Mouse (Mus musculus): Measurements from ENCODE around the gene Echs1. TPM values are rescaled to one million over a fixed set of nuclear protein-coding genes. Genes with fewer than 3 reads are reported as not detected.
A peak's percentile ranks its signal among the peaks of the same experiment; 100 is the strongest.
"Not testable (repeated sequence)": the region's sequence is repeated elsewhere in the genome, so short reads cannot be mapped to it uniquely, and the experiment has no call there.

The Echs1 gene
- polyA plus RNA-seq, 1 experiment from 2014 or later: 162 TPM

DNA sequence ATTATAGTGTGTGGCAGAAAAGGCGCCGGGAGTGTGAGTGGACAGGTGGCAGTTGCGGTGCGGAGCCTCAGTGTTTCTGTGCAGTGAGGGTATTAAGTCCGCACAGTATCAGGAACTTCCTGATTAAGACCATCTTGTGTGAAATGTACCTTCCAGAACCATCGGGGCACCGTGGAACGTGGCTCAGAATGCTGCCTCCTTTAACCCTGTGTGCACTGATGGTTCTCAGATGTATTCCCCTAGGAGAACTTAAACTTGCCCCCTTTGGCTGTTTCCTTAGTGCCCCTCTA lies 21.7 kb upstream of the Echs1 start:
- no peaks in the 10 kb centered on the region for H3K27me3 ChIP-seq (ENCODE audit: control insufficient read depth, insufficient read depth, low read length)
- H3K27ac ChIP-seq (ENCODE audit: low read depth, low read length): no peak overlapping the region
- DNase-seq (ENCODE audit: low spot score) (peak; percentile 32), ATAC-seq (ENCODE audit: insufficient read depth, low FRiP score, low TSS enrichment) (no peak)
- H3K4me1 ChIP-seq (ENCODE audit: control insufficient read depth, insufficient read depth, low read length): 0 out of 2 replicates have a peak, but pooled peaks cover 5% of the 10 kb centered on the region
- peak overlapping the region; percentile 90 for H3K4me2 ChIP-seq (ENCODE audit: low read depth)
- H3K4me3 ChIP-seq (ENCODE audit: low read depth, low read length): peak overlapping the region; percentile 76
- H3K9ac ChIP-seq (ENCODE audit: low read length): peak overlapping the region; percentile 87
- no peaks in the 10 kb centered on the region for H3K36me3 ChIP-seq (ENCODE audit: control insufficient read depth, insufficient read depth, low read length)
- H3K9me3 ChIP-seq (ENCODE audit: control insufficient read depth, low read length): no peaks in the 10 kb centered on the region
- WGBS: 2% methylated on average over 8 of the region's 8 CpGs

DNA sequence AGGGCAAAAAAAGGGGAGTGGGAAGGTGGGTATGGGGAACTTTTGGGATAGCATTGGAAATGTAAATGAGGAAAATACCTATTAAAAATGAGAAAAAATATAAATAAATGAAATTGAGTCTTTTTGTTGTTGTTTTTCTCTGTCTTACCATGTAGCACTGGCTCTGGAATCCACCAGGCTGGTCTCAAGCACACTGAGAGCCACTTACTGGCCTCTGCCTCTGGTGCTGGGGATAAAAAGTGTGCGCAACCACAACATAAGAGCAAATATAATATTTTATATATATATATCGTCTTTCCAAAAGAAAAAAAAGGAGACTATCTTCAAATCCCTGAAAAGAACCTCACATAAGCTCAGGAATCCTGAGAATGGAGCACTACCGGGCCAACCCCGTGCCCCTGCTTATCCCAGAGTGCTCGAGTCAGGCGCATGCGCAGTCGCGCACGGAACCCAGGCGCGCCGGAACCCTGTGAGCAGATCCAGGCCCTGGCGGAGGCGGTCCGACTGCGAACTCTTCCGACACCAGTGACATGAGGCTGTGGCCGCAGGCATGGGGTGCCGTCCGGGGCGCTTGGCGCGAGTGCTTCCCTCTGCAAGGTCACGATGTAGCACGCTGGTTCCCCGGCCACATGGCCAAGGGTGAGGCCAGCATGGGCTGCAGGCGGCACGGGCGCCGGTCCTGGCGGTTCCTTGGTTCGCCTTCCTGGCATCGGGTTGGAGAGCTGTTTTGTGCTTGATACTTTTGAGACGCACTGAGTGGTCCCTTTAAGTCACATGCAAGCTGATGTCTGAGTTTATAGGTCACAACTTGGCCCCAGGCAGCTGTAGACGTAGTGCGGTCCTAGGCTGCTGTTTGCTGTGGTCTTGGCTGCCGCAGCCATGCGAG lies 21.1 kb upstream of the Echs1 start, which contains the start of gene Mtg1:
TSS of gene Mtg1 (plus strand) at position 430 of the 886 bp plus-strand sequence.
- Histone ChIP-seq H3K4me1 (ENCODE audit: control insufficient read depth, insufficient read depth, low read length) (0 out of 2 replicates have a peak, but pooled peaks cover 5% of the 10 kb centered on the region), H3K4me3 (ENCODE audit: low read depth, low read length) (peak within 1 kb of the TSS; percentile 76), H3K27me3 (ENCODE audit: control insufficient read depth, insufficient read depth, low read length) (no peaks in the 10 kb centered on the region), H3K9ac (ENCODE audit: low read length) (peak within 1 kb of the TSS; percentile 87), H3K4me2 (ENCODE audit: low read depth) (peak within 1 kb of the TSS; percentile 90), H3K9me3 (ENCODE audit: control insufficient read depth, low read length) (no peaks in the 10 kb centered on the region), H3K27ac (ENCODE audit: low read depth, low read length) (no peak within 1 kb of the TSS), H3K36me3 (ENCODE audit: control insufficient read depth, insufficient read depth, low read length) (no peaks in the 10 kb centered on the region)
- peak; percentile 96 for DNase-seq (ENCODE audit: low spot score)
- WGBS: 2% methylated on average over 39 of the region's 39 CpGs
- peak; percentile 97 for ATAC-seq (ENCODE audit: insufficient read depth, low FRiP score, low TSS enrichment)

DNA sequence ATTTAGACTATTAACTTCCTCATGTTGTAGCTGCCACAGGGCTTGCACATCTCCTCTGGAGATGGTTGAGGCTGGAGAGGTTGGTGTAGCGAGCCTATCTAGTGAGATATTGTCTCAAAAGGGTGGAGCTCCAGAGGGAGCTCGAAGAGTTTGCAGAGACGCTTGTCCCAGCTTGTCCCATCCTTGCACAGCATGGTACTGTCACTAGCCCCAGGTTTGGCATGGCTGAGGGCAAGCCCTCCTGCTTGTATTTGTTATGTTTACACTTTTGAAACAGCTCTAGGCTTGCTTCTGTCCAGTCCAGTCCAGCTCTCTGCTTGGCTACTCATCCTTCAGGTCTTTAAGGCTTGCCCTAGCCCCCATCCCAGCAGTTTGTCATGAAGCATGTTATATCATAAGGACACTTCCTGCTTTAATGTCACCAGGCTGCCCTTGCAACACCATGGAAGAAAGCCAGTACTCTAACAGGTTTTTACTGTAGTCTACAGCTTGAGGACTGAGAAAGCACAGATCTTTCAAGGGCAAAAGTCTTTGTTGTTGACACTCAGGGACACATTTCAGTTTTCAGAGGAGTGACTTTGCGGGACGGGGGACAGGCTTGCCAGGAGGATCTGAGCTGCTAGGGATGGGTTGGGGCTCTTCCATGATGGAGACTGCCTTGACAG lies 19.0 kb upstream of the Echs1 start:
- Histone ChIP-seq H3K9me3 (ENCODE audit: control insufficient read depth, low read length) (no peaks in the 10 kb centered on the region), H3K9ac (ENCODE audit: low read length) (no peak overlapping the region), H3K27ac (ENCODE audit: low read depth, low read length) (no peak overlapping the region), H3K4me1 (ENCODE audit: control insufficient read depth, insufficient read depth, low read length) (0 out of 2 replicates have a peak, but pooled peaks cover 5% of the 10 kb centered on the region), H3K4me2 (ENCODE audit: low read depth) (no peak overlapping the region), H3K4me3 (ENCODE audit: low read depth, low read length) (no peak overlapping the region), H3K36me3 (ENCODE audit: control insufficient read depth, insufficient read depth, low read length) (no peaks in the 10 kb centered on the region), H3K27me3 (ENCODE audit: control insufficient read depth, insufficient read depth, low read length) (no peaks in the 10 kb centered on the region)
- ATAC-seq (ENCODE audit: insufficient read depth, low FRiP score, low TSS enrichment) (no peak), DNase-seq (ENCODE audit: low spot score) (no peak)
- 91% methylated on average over 5 of the region's 5 CpGs for WGBS

GRCm38 (mm10) chr7:140134033-140134432 lies 17.8 kb upstream of the Echs1 start:
- 95% methylated on average over 6 of the region's 7 CpGs for WGBS
- H3K27me3 ChIP-seq (ENCODE audit: control insufficient read depth, insufficient read depth, low read length); H3K4me2 ChIP-seq (ENCODE audit: low read depth); H3K4me1 ChIP-seq (ENCODE audit: control insufficient read depth, insufficient read depth, low read length); ATAC-seq (ENCODE audit: insufficient read depth, low FRiP score, low TSS enrichment); H3K9me3 ChIP-seq (ENCODE audit: control insufficient read depth, low read length); DNase-seq (ENCODE audit: low spot score); H3K4me3 ChIP-seq (ENCODE audit: low read depth, low read length); H3K9ac ChIP-seq (ENCODE audit: low read length); H3K27ac ChIP-seq (ENCODE audit: low read depth, low read length); H3K36me3 ChIP-seq (ENCODE audit: control insufficient read depth, insufficient read depth, low read length): not testable (repeated sequence)

DNA sequence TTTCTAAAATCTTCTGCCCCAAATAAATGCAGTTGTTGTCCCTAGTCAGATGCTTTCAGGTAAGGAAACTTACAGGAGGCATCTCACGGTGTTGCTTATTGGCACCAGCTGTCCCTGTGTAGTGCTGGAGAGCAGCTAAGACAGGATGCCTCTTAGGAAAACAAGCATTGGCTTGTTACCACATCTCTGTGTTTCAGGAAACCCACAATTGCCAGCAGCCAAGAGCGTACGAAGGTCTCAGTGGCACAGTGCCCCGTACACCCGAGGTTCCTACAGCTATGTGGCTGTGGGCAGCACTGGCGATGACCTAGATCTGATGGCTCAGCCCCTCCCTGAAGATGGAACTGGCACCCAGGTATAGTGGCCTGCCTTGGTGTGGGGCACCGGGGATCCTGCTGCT lies 15.9 kb upstream of the Echs1 start:
- H3K9ac ChIP-seq (ENCODE audit: low read length): not testable (repeated sequence)
- whole genome bisulfite sequencing: 91% methylated on average over 6 of the region's 7 CpGs

GRCm38 (mm10) chr7:140127911-140128310 lies 11.6 kb upstream of the Echs1 start:
- Histone ChIP-seq H3K9me3 (ENCODE audit: control insufficient read depth, low read length) (no peaks in the 10 kb centered on the region), H3K4me3 (ENCODE audit: low read depth, low read length) (no peak overlapping the region), H3K4me1 (ENCODE audit: control insufficient read depth, insufficient read depth, low read length) (no peaks in the 10 kb centered on the region), H3K9ac (ENCODE audit: low read length) (no peak overlapping the region), H3K27ac (ENCODE audit: low read depth, low read length) (no peak overlapping the region), H3K4me2 (ENCODE audit: low read depth) (no peak overlapping the region), H3K36me3 (ENCODE audit: control insufficient read depth, insufficient read depth, low read length) (no peaks in the 10 kb centered on the region), H3K27me3 (ENCODE audit: control insufficient read depth, insufficient read depth, low read length) (no peaks in the 10 kb centered on the region)
- WGBS: 91% methylated on average over 2 of the region's 2 CpGs
- DNase-seq (ENCODE audit: low spot score): no peak
- no peak for ATAC-seq (ENCODE audit: insufficient read depth, low FRiP score, low TSS enrichment)

More for the DNA sequence above, 15.9 kb upstream of the Echs1 start:
- H3K27ac ChIP-seq (ENCODE audit: low read depth, low read length); H3K9me3 ChIP-seq (ENCODE audit: control insufficient read depth, low read length); H3K4me3 ChIP-seq (ENCODE audit: low read depth, low read length); H3K4me1 ChIP-seq (ENCODE audit: control insufficient read depth, insufficient read depth, low read length); H3K4me2 ChIP-seq (ENCODE audit: low read depth); H3K36me3 ChIP-seq (ENCODE audit: control insufficient read depth, insufficient read depth, low read length); ATAC-seq (ENCODE audit: insufficient read depth, low FRiP score, low TSS enrichment); H3K27me3 ChIP-seq (ENCODE audit: control insufficient read depth, insufficient read depth, low read length); DNase-seq (ENCODE audit: low spot score): not testable (repeated sequence)

DNA sequence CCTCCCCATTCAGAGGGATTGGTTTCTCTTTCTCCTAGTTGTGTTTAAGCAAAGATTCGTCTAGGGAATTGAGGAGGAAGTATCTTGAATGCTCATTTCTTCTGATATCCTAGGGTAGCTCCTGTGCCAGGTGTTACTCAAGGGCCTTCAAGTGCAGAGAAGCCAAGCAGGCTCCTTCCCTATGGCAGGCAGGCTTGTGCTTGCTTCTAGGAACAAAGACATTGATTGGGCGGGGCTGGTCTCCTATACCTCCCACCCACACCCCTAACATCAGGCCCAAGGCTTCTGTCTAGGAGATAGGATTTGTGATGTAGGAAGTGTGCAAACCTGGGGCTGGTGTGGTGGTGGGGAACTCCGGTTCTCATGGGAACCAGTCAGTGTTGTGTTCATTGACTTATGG lies 10.7 kb upstream of the Echs1 start:
- ATAC-seq (ENCODE audit: insufficient read depth, low FRiP score, low TSS enrichment): no peak
- Histone ChIP-seq H3K27ac (ENCODE audit: low read depth, low read length) (no peak overlapping the region), H3K9me3 (ENCODE audit: control insufficient read depth, low read length) (no peaks in the 10 kb centered on the region), H3K4me2 (ENCODE audit: low read depth) (no peak overlapping the region), H3K9ac (ENCODE audit: low read length) (no peak overlapping the region), H3K27me3 (ENCODE audit: control insufficient read depth, insufficient read depth, low read length) (no peaks in the 10 kb centered on the region), H3K4me1 (ENCODE audit: control insufficient read depth, insufficient read depth, low read length) (no peaks in the 10 kb centered on the region), H3K4me3 (ENCODE audit: low read depth, low read length) (no peak overlapping the region), H3K36me3 (ENCODE audit: control insufficient read depth, insufficient read depth, low read length) (no peaks in the 10 kb centered on the region)
- 90% methylated on average over 3 of the region's 3 CpGs for WGBS
- DNase-seq (ENCODE audit: low spot score): no peak

DNA sequence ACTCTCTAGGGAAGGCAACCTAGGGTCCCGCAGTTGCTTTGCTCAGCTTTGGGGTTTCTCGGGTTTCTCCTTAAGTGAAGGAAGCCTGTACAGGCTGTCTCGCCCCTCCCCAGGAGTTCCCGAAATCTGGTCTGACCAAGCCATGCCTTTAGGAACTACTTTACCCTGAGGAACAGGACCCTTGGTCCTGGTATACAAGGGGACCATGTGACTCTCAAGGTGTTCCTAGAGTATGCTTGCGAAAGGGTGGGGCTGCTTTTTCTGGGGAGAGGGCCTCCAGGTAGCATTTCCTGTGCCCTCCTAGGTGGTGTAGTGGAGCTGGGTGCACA lies 9.7 kb upstream of the Echs1 start:
- ATAC-seq (ENCODE audit: insufficient read depth, low FRiP score, low TSS enrichment) (peak; percentile 14; the same call in 1 of the 2 replicates), DNase-seq (ENCODE audit: low spot score) (no peak)
- Histone ChIP-seq H3K9ac (ENCODE audit: low read length) (peak overlapping the region; percentile 76), H3K4me1 (ENCODE audit: control insufficient read depth, insufficient read depth, low read length) (no peaks in the 10 kb centered on the region), H3K4me3 (ENCODE audit: low read depth, low read length) (peak overlapping the region; percentile 69), H3K4me2 (ENCODE audit: low read depth) (peak overlapping the region; percentile 76), H3K9me3 (ENCODE audit: control insufficient read depth, low read length) (no peaks in the 10 kb centered on the region), H3K36me3 (ENCODE audit: control insufficient read depth, insufficient read depth, low read length) (no peaks in the 10 kb centered on the region), H3K27ac (ENCODE audit: low read depth, low read length) (no peak overlapping the region), H3K27me3 (ENCODE audit: control insufficient read depth, insufficient read depth, low read length) (no peaks in the 10 kb centered on the region)
- WGBS: 13% methylated on average over 5 of the region's 5 CpGs

Data from neural tube, embryonic 11.5 days (tissue).